Mouse (Mus musculus): ENCODE data around the gene Cela3a.

- TF ChIP-seq CTCF (IDR thresholded peaks at IDR 0.05; ENCODE audit: extremely low read depth, insufficient read depth, insufficient read length, insufficient replicate concordance) (no peak), POLR2A (IDR thresholded peaks at IDR 0.05; ENCODE audit: low read depth, low read length) (no peak)
Observed at GRCm38 (mm10) chr4:137371596-137372523, 37.7 kb downstream of the Cela3a start.
